Mouse (Mus musculus) brain, embryonic 14.5 days (tissue): ENCODE measurements around the gene Aebp2. TPM values are rescaled to one million over a fixed set of nuclear protein-coding genes. Genes with fewer than 3 reads are reported as not detected.

ENCODE experiments used
- DNase-seq: peaks from one replicate; pipeline ENCODE4 v3.0.0-alpha.2; 2011; ENCODE audit warnings: low read depth
- CTCF ChIP-seq: fragments of 200-500 bp; IDR thresholded peaks from 2 replicates; pipeline ENCODE4 v1.5.1; 2012; ENCODE audit warnings: inconsistent platforms, mild to moderate bottlenecking, moderate library complexity, borderline replicate concordance; ENCODE audit not compliant: insufficient read depth, insufficient read length; ENCODE audit errors: extremely low read depth
- POLR2A ChIP-seq: fragments of 200-500 bp; IDR thresholded peaks from 2 replicates; pipeline ENCODE4 v1.6.1; 2012; ENCODE audit warnings: mild to moderate bottlenecking, inconsistent platforms, borderline replicate concordance; ENCODE audit not compliant: poor library complexity, insufficient read depth, insufficient read length, severe bottlenecking; ENCODE audit errors: extremely low read depth
- polyA plus RNA-seq: library from polyadenylated mRNA; depleted of rRNA; stranded (reverse); fragments of >200 nt; gene quantifications from 2 replicates; pipeline ENCODE4 v1.2.3, GENCODE M21; 2012

The Aebp2 gene
- polyA plus RNA-seq, 1 experiment: 36.8 TPM

- peak; percentile 94 for DNase-seq
- TF ChIP-seq CTCF: no peak
- no peak for TF ChIP-seq POLR2A
These were observed 44.2 kb downstream of the Aebp2 start for GRCm38 (mm10) chr6:140666486-140667240.

- peak; percentile 38 for DNase-seq
- no peak for TF ChIP-seq CTCF
- no peak for TF ChIP-seq POLR2A
These were observed 44.9 kb downstream of the Aebp2 start for GRCm38 (mm10) chr6:140667289-140667906.

GRCm38 (mm10) chr6:140674414-140674813 is 52.0 kb downstream of the Aebp2 start:
- TF ChIP-seq CTCF (no peak), POLR2A (no peak)
- DNase-seq: no peak

GRCm38 (mm10) chr6:140676094-140676493 is 53.6 kb downstream of the Aebp2 start:
- TF ChIP-seq POLR2A (no peak), CTCF (no peak)
- no peak for DNase-seq

- TF ChIP-seq POLR2A (no peak), CTCF (no peak)
- no peak for DNase-seq
These were observed 54.6 kb downstream of the Aebp2 start for GRCm38 (mm10) chr6:140677041-140677440.

GRCm38 (mm10) chr6:140677960-140678359 is 55.5 kb downstream of the Aebp2 start:
- no peak for DNase-seq
- TF ChIP-seq POLR2A: no peak
- no peak for TF ChIP-seq CTCF

GRCm38 (mm10) chr6:140678658-140679271 is 56.3 kb downstream of the Aebp2 start:
- DNase-seq: peak; percentile 90
- TF ChIP-seq CTCF: no peak
- TF ChIP-seq POLR2A: no peak

GRCm38 (mm10) chr6:140680713-140681112 is 58.2 kb downstream of the Aebp2 start:
- no peak for DNase-seq
- TF ChIP-seq POLR2A (no peak), CTCF (no peak)

- TF ChIP-seq CTCF: no peak
- no peak for TF ChIP-seq POLR2A
- no peak for DNase-seq
These were observed 60.4 kb downstream of the Aebp2 start for GRCm38 (mm10) chr6:140682829-140683228.

GRCm38 (mm10) chr6:140684403-140684802 is 61.9 kb downstream of the Aebp2 start:
- TF ChIP-seq POLR2A (no peak), CTCF (no peak)
- DNase-seq: no peak

- DNase-seq: peak; percentile 84
- TF ChIP-seq POLR2A: no peak
- no peak for TF ChIP-seq CTCF
These were observed 67.3 kb downstream of the Aebp2 start for GRCm38 (mm10) chr6:140689617-140690404.
